Mouse (Mus musculus) hindbrain, embryonic 10.5 days (tissue): ENCODE measurements around the gene Anapc15-ps. TPM values are rescaled to one million over a fixed set of nuclear protein-coding genes. Genes with fewer than 3 reads are reported as not detected.

Experiments used
- DNase-seq: peaks from one replicate; pipeline ENCODE4 v3.0.0-alpha.2; 2017; ENCODE audit warnings: low spot score
- H3K27ac ChIP-seq: fragments of 300-500 bp; sonication (generic); 2 replicates; pipeline ENCODE4 v1.5.1; 2016; ENCODE audit warnings: mild to moderate bottlenecking, moderate library complexity
- H3K27me3 ChIP-seq: fragments of 300-500 bp; sonication (generic); 2 replicates; pipeline ENCODE4 v1.6.1; 2016; ENCODE audit warnings: mild to moderate bottlenecking; ENCODE audit not compliant: poor library complexity, insufficient read depth, severe bottlenecking
- H3K36me3 ChIP-seq: fragments of 300-500 bp; sonication (generic); 2 replicates; pipeline ENCODE4 v1.6.1; 2016; ENCODE audit warnings: mild to moderate bottlenecking, moderate library complexity
- H3K4me1 ChIP-seq: fragments of 300-500 bp; sonication (generic); replicated peaks from 2 replicates; pipeline ENCODE4 v1.6.1; 2016; ENCODE audit warnings: mild to moderate bottlenecking
- H3K4me3 ChIP-seq: fragments of 300-500 bp; sonication (generic); 2 replicates; pipeline ENCODE4 v1.5.1; 2016; ENCODE audit warnings: mild to moderate bottlenecking, moderate library complexity
- H3K9me3 ChIP-seq: fragments of 300-500 bp; sonication (generic); 2 replicates; pipeline ENCODE4 v1.6.1; 2016; ENCODE audit warnings: mild to moderate bottlenecking, moderate library complexity
- WGBS: fragments of 180-500 bp; shearing (Covaris S2); methylation state at CpG from one replicate; pipeline ENCODE4 v1.1.7; 2016; 5-methylcytosine and 5-hydroxymethylcytosine counted together
- polyA plus RNA-seq: library from polyadenylated mRNA; unstranded; fragments of >200 nt; fragmentation: Nextera tagmentation; extraction: Ambion mirVana; gene quantifications from 2 replicates; pipeline ENCODE4 v1.2.1, GENCODE M21; 2016

Anapc15-ps gene
- polyA plus RNA-seq, 1 experiment from 2014 or later: not detected

DNA sequence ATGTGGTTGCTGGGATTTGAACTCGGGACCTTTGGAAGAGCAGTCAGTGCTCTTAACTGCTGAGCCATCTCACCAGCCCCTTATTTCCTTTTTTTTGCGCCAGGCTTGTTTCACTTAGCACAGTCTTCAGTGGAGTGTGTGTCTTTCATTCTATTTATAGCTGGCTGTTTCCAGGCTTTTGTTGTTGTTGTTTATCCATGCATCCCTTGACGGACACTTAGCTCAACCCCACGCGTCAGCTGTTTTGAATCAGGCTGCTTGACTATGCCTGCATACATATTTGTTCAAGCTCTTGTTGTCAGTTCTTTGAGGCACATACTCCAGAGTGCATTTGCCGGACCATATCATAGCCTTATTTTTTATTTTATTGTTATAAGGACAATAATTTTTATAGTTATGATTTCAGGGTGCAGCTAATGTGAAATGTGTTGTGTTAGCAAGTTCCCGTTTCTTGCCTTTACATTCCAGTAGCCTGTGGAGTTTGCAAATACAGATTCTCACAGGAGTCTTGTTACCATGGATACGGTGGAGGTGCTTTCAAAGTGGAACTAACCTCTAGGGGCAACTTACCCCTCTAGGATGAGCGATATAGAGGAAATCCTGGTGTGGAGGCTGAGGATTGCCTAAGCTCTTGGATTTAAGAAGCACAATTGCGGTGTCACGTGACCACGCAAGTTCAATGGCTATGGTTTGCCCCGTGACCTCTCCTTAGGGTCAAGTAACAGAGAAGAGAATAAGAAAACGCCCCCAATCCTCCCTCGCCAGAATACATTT, 11.7 kb upstream of the Anapc15-ps start:
- Histone ChIP-seq H3K27ac (no peak overlapping the region), H3K36me3 (no peaks in the 10 kb centered on the region), H3K27me3 (no peaks in the 10 kb centered on the region), H3K4me3 (no peak overlapping the region), H3K4me1 (peaks cover 20% of the 10 kb centered on the region), H3K9me3 (no peaks in the 10 kb centered on the region)
- DNase-seq: peak; percentile 48
- WGBS: 31% methylated on average over 15 of the region's 15 CpGs

DNA sequence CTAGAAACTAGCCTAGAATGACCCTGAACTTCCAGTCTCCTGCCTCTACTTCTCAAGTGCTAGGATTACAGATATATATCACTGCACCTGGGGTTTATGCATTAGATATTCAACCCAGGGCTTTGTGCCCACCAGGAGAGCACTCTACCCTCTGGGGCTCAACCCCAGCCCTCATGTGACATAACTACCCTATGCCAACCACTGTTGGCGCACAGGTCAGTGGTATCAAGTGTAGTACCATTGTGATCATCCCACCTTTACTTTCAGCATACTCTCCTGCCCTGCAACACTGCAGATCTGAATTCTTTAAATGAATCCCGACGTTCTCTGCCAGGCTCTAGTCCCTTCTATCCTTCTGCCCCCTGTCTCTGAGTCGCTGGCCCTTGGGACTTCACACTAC, 11.0 kb upstream of the Anapc15-ps start:
- 89% methylated on average over 4 of the region's 4 CpGs for WGBS
- Histone ChIP-seq H3K4me1 (peaks cover 24% of the 10 kb centered on the region), H3K36me3 (no peaks in the 10 kb centered on the region), H3K9me3 (no peaks in the 10 kb centered on the region), H3K4me3 (no peak overlapping the region), H3K27ac (no peak overlapping the region), H3K27me3 (no peaks in the 10 kb centered on the region)
- no peak for DNase-seq

DNA sequence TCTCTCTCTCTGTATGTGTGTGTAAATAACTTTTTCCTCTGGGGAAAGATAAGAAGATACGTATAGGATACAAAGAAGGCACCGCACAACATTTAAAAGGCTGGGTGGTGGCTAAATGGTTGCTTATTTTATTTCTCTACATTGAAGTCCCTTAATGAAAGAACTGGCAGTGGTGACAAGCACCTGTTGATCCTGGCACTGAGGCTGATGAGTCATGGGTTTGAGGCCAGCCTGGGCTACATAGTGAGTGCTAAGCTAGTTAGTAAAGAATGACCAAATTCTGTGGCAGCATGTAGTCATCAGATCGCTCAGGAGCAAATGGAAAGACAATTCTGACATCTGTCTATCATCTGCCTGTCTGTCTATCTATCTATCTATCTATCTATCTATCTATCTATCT, 10.5 kb upstream of the Anapc15-ps start:
- peaks cover 29% of the 10 kb centered on the region for H3K4me1 ChIP-seq
- H3K9me3 ChIP-seq: no peaks in the 10 kb centered on the region
- no peaks in the 10 kb centered on the region; the same call in 1 of the 2 replicates for H3K27me3 ChIP-seq
- no peaks in the 10 kb centered on the region for H3K36me3 ChIP-seq
- DNase-seq: no peak
- WGBS: 95% methylated on average over 3 of the region's 3 CpGs
- H3K27ac ChIP-seq: no peak overlapping the region
- no peak overlapping the region for H3K4me3 ChIP-seq

DNA sequence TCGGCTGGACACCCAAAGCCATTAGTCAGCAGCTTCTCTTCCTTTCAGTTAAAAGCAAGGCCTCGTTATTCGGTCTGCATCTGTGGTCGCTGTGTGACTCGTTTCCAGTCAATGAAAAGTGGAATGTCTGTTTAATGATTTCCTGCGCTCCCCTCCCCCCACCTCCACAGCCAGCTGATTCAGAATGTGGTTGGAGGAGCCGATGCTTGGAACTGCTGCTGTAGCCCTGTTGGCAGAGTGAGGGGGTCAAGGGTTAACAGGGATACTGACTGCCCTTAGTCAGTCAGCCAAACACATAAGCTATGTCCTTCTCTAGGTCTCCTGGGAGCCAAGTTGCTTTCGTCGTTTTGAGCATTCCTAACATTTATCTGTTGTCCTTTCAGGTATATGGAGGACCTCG, 9.7 kb upstream of the Anapc15-ps start:
- no peak overlapping the region for H3K4me3 ChIP-seq
- H3K27ac ChIP-seq: no peak overlapping the region
- no peaks in the 10 kb centered on the region; the same call in 1 of the 2 replicates for H3K27me3 ChIP-seq
- DNase-seq: no peak
- WGBS: 78% methylated on average over 10 of the region's 10 CpGs
- peaks cover 35% of the 10 kb centered on the region for H3K4me1 ChIP-seq
- H3K9me3 ChIP-seq: no peaks in the 10 kb centered on the region
- H3K36me3 ChIP-seq: no peaks in the 10 kb centered on the region

- no peaks in the 10 kb centered on the region for H3K9me3 ChIP-seq
Measured at GRCm38 (mm10) chr10:95682091-95682740, 9.0 kb upstream of the Anapc15-ps start.

DNA sequence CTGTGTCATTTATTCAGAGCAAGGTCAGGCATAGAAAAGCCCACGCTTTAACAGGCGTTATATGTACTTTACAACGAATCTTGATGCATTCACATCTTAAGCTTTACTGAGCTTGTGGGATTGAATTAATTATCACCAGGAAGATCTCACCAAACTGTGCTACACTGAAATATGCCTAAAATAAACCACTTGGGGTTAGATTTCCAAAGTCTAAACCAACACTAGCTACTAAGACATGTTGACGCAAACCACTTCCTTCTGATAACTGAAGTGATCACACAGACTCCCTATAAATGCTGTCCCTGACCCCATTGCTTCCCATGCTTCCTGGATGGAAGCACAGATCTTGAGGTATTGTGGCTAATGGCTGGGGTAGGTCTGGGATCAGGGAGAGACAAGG, 8.2 kb upstream of the Anapc15-ps start:
- DNase-seq: no peak
- no peaks in the 10 kb centered on the region; the same call in 1 of the 2 replicates for H3K27me3 ChIP-seq
- H3K9me3 ChIP-seq: no peaks in the 10 kb centered on the region
- H3K36me3 ChIP-seq: no peaks in the 10 kb centered on the region
- H3K4me1 ChIP-seq: peaks cover 45% of the 10 kb centered on the region
- 88% methylated on average over 4 of the region's 4 CpGs for WGBS
- H3K4me3 ChIP-seq: peak overlapping the region; percentile 42; the same call in 1 of the 2 replicates
- no peak overlapping the region for H3K27ac ChIP-seq

More at GRCm38 (mm10) chr10:95682091-95682740, 9.0 kb upstream of the Anapc15-ps start:
- no peaks in the 10 kb centered on the region; the same call in 1 of the 2 replicates for H3K27me3 ChIP-seq
- 89% methylated on average over 9 of the region's 9 CpGs for WGBS
- peaks cover 41% of the 10 kb centered on the region for H3K4me1 ChIP-seq
- H3K36me3 ChIP-seq: no peaks in the 10 kb centered on the region
- DNase-seq: no peak
- H3K4me3 ChIP-seq: no peak overlapping the region
- H3K27ac ChIP-seq: no peak overlapping the region

GRCm38 (mm10) chr10:95681058-95681440, 7.8 kb upstream of the Anapc15-ps start:
- no peaks in the 10 kb centered on the region for H3K9me3 ChIP-seq
- peaks cover 45% of the 10 kb centered on the region for H3K4me1 ChIP-seq
- 48% methylated on average over 7 of the region's 7 CpGs for WGBS
- peak overlapping the region; percentile 42 for H3K4me3 ChIP-seq
- DNase-seq: no peak
- no peaks in the 10 kb centered on the region for H3K36me3 ChIP-seq
- peak overlapping the region; percentile 76 for H3K27ac ChIP-seq
- H3K27me3 ChIP-seq: no peaks in the 10 kb centered on the region; the same call in 1 of the 2 replicates

GRCm38 (mm10) chr10:95680153-95681057, 7.2 kb upstream of the Anapc15-ps start:
- peak overlapping the region; percentile 42 for H3K4me3 ChIP-seq
- no peaks in the 10 kb centered on the region; the same call in 1 of the 2 replicates for H3K27me3 ChIP-seq
- 53% methylated on average over 28 of the region's 28 CpGs for WGBS
- DNase-seq: peak; percentile 41
- peaks cover 45% of the 10 kb centered on the region for H3K4me1 ChIP-seq
- no peaks in the 10 kb centered on the region for H3K36me3 ChIP-seq
- H3K27ac ChIP-seq: peak overlapping the region; percentile 76
- H3K9me3 ChIP-seq: no peaks in the 10 kb centered on the region

DNA sequence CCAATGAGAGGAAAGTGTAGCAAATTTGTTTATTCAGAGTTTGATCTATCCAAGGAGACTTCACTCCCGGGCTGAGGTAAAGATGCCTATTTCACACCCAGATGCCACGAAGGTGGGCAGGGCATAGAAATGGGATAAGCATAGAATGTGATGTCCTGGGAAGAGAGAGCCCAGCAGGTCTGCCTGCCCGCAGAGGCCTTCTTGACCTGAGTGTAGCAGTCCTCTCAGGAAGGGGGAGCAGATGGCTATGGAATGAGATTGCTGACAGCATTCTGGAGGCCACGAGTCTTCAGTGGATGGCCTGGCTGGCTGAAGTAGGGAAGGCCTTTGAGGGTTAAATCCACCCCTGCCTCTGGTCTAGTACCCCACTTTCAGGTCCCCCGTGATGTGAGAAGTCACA, 5.9 kb upstream of the Anapc15-ps start:
- H3K27me3 ChIP-seq: no peaks in the 10 kb centered on the region; the same call in 1 of the 2 replicates
- no peak for DNase-seq
- H3K36me3 ChIP-seq: no peaks in the 10 kb centered on the region
- no peak overlapping the region for H3K4me3 ChIP-seq
- 85% methylated on average over 5 of the region's 5 CpGs for WGBS
- H3K9me3 ChIP-seq: no peaks in the 10 kb centered on the region
- peaks cover 39% of the 10 kb centered on the region for H3K4me1 ChIP-seq
- no peak overlapping the region for H3K27ac ChIP-seq

DNA sequence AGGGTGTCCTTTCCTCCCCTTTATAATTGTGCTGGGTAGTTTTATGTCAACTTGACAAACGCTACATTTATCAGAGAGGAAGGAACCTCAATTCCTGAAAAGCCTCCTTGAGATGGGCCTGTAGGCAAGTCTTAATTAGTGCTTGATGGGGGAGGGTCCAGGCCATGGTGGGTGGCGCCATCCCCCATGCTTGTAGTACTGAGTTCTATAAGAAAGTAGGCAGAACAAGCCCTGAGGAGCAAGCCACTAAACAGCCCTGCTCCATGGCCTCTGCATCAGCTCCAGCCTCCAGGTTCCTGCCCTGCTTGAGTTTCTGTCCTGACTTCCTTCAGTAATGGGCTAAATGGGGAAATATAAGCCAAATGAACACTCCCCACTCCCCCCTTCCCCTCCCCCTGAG, 5.4 kb upstream of the Anapc15-ps start:
- WGBS: 92% methylated on average over 2 of the region's 2 CpGs
- DNase-seq: no peak
- Histone ChIP-seq H3K9me3 (no peaks in the 10 kb centered on the region), H3K36me3 (no peaks in the 10 kb centered on the region), H3K4me1 (peaks cover 39% of the 10 kb centered on the region), H3K27me3 (no peaks in the 10 kb centered on the region; the same call in 1 of the 2 replicates), H3K4me3 (no peak overlapping the region), H3K27ac (0 out of 2 replicates have a peak overlapping the region, but pooled peaks have one; percentile 16)

DNA sequence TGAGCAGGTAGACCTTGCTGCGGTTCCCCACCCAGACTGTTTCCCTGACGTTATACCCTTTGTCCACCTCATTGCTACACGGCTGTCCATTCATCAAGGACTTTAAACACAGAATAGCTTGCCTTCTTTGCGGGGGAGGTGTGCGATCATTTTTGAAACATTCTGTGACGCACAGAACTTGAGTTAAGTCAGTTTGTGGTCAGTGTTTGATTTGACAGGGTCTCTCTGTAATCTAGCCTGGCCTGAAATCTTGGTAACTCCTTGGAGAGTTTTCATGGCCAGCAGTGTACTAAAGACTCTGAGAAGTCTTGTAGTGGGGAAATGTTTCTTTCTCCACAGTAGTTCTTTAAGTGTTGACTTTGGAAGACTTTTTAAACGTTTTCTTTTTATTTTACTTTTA, 5.0 kb upstream of the Anapc15-ps start:
- peaks cover 39% of the 10 kb centered on the region for H3K4me1 ChIP-seq
- WGBS: 79% methylated on average over 7 of the region's 7 CpGs
- H3K27ac ChIP-seq: 0 out of 2 replicates have a peak overlapping the region, but pooled peaks have one; percentile 9

DNA sequence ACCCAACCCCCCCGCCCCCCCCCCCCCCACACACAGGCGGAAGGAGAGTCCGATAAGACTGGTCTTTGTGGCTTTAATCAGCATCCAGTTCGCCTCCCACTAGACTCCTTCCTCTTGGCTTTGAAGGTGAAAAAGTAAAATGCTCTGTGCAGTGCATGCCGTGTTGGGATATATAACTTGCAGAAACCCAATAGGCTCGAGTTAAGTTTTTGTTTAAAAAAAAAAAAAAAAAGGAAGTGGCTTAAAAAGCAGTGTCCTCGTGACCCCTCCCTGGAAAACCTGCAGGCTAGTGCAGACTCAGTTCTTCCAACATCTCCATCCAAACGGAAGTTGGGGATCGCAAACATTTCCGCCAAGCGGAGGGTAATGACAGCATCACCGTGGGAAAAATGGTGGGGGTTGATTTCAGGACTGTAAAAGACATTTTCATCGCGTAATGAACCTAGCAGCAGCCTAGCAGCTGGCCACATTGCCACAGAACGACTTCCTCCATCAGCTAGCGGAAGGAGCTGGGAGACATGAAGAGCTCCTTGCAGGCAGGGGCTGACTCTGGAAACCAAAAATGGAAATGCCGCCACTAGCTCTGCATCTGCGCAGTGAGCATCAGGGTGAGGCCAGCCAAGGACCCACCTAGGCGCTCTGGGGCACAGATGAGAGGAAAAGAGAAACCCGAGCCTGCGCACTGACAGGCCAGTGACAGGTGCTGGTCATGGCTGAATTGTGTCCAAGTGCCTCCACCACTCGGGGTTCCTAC, 4.3 kb upstream of the Anapc15-ps start:
- no peaks in the 10 kb centered on the region for H3K9me3 ChIP-seq
- DNase-seq: no peak
- H3K27ac ChIP-seq: peak overlapping the region; percentile 9; the same call in 1 of the 2 replicates
- peaks cover 39% of the 10 kb centered on the region for H3K4me1 ChIP-seq
- WGBS: 70% methylated on average over 22 of the region's 22 CpGs
- no peak overlapping the region for H3K4me3 ChIP-seq
- H3K36me3 ChIP-seq: no peaks in the 10 kb centered on the region
- no peaks in the 10 kb centered on the region; the same call in 1 of the 2 replicates for H3K27me3 ChIP-seq

More for the DNA sequence above, 5.0 kb upstream of the Anapc15-ps start:
- Histone ChIP-seq H3K27me3 (no peaks in the 10 kb centered on the region; the same call in 1 of the 2 replicates), H3K4me3 (no peak overlapping the region), H3K36me3 (no peaks in the 10 kb centered on the region), H3K9me3 (no peaks in the 10 kb centered on the region)
- no peak for DNase-seq
